Mouse (Mus musculus) embryonic facial prominence, embryonic 10.5 days (tissue): ENCODE results near the gene Gm42420. TPM values are rescaled to one million over a fixed set of nuclear protein-coding genes. Genes with fewer than 3 reads are reported as not detected.

Experiments
- DNase-seq: peaks from one replicate; pipeline ENCODE4 v3.0.0-alpha.2; 2017; ENCODE audit warnings: low spot score
- H3K27ac ChIP-seq: fragments of 300-500 bp; sonication (generic); replicated peaks from 2 replicates; pipeline ENCODE4 v1.5.1; 2016; ENCODE audit warnings: mild to moderate bottlenecking
- H3K27me3 ChIP-seq: fragments of 300-500 bp; sonication (generic); replicated peaks from 2 replicates; pipeline ENCODE4 v1.6.1; 2016; ENCODE audit warnings: low read depth, mild to moderate bottlenecking; ENCODE audit not compliant: poor library complexity, severe bottlenecking
- H3K36me3 ChIP-seq: fragments of 300-500 bp; sonication (generic); replicated peaks from 2 replicates; pipeline ENCODE4 v1.6.1; 2016; ENCODE audit warnings: mild to moderate bottlenecking, moderate library complexity
- H3K4me1 ChIP-seq: fragments of 300-500 bp; sonication (generic); 2 replicates; pipeline ENCODE4 v1.6.1; 2016
- H3K4me3 ChIP-seq: fragments of 300-500 bp; sonication (generic); 2 replicates; pipeline ENCODE4 v1.5.1; 2016; ENCODE audit warnings: mild to moderate bottlenecking, moderate library complexity
- H3K9me3 ChIP-seq: fragments of 300-500 bp; sonication (generic); 2 replicates; pipeline ENCODE4 v1.6.1; 2016; ENCODE audit warnings: mild to moderate bottlenecking
- WGBS: fragments of 180-500 bp; shearing (Covaris S2); methylation state at CpG from one replicate; pipeline ENCODE4 v1.1.7; 2016; 5-methylcytosine and 5-hydroxymethylcytosine counted together
- polyA plus RNA-seq: library from polyadenylated mRNA; unstranded; fragments of >200 nt; fragmentation: Nextera tagmentation; extraction: Ambion mirVana; gene quantifications from 2 replicates; pipeline ENCODE4 v1.2.1, GENCODE M21; 2016

The Gm42420 gene
- polyA plus RNA-seq, 1 experiment from 2014 or later, result not detected

DNA sequence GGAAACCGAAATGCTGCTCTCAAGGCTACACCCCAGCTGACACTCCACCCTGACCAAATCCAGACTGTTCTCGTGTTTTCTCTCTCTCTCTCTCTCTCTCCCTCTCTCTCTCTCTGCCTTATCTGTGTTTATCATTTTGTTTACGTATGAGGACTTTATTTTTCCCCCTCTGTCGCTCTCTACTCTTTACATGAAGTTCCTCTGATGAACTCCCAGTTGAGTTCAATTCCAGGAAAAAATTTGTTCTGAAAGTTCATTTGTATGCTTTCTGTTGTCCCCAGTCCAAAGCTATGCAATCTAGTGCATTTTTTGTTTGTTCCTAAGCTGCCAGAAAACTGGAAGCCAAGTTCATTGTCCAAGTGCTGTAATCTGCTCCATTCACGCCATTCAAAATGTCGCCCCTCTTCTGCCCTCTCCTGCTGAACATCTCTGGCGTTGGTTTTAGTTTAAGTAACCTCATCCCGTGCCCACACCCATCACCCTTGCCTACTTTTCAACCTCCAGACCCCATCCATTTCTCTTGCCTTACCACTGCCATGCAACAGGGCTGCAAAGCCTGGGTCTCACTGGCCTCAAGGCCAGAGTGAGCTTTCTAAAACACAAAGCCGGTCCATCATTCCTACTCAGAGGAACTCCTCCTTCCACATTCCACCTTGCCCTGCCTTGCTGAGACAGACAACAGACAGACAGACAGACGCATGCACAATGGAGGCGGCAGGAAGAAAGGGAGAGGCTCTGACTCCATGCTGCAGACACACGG, 30.5 kb upstream of the Gm42420 start:
- H3K4me3 ChIP-seq, result peak overlapping the region; percentile 92

DNA sequence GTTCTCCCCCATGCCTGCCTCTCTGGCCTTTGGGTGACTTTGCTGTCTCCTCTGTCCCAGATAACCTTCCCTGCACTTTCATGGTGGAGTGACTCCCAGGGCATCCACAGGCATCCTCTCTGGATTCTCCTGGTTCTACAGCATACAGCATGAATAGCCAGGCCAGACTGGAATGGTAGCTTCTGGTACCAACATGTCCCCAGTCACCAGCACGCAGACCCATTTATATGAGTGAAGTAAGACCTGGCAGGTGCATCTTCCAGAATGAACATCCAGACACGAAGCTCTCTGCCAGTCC, 30.0 kb upstream of the Gm42420 start:
- Histone ChIP-seq H3K4me1 (peaks cover 59% of the 10 kb centered on the region), H3K27ac (peak overlapping the region; percentile 8), H3K27me3 (no peaks in the 10 kb centered on the region), H3K36me3 (peaks cover 39% of the 10 kb centered on the region), H3K9me3 (0 out of 2 replicates have a peak, but pooled peaks cover 2% of the 10 kb centered on the region), H3K4me3 (peak overlapping the region; percentile 92)
- DNase-seq, result no peak
- WGBS, result 86% methylated on average over 2 of the region's 2 CpGs

More for the DNA sequence above, 30.5 kb upstream of the Gm42420 start:
- H3K27ac ChIP-seq, result peak overlapping the region; percentile 8
- 82% methylated on average over 12 of the region's 12 CpGs for WGBS
- H3K27me3 ChIP-seq, result no peaks in the 10 kb centered on the region
- peaks cover 59% of the 10 kb centered on the region for H3K4me1 ChIP-seq
- peaks cover 41% of the 10 kb centered on the region for H3K36me3 ChIP-seq
- DNase-seq, result no peak
- 0 out of 2 replicates have a peak, but pooled peaks cover 2% of the 10 kb centered on the region for H3K9me3 ChIP-seq

DNA sequence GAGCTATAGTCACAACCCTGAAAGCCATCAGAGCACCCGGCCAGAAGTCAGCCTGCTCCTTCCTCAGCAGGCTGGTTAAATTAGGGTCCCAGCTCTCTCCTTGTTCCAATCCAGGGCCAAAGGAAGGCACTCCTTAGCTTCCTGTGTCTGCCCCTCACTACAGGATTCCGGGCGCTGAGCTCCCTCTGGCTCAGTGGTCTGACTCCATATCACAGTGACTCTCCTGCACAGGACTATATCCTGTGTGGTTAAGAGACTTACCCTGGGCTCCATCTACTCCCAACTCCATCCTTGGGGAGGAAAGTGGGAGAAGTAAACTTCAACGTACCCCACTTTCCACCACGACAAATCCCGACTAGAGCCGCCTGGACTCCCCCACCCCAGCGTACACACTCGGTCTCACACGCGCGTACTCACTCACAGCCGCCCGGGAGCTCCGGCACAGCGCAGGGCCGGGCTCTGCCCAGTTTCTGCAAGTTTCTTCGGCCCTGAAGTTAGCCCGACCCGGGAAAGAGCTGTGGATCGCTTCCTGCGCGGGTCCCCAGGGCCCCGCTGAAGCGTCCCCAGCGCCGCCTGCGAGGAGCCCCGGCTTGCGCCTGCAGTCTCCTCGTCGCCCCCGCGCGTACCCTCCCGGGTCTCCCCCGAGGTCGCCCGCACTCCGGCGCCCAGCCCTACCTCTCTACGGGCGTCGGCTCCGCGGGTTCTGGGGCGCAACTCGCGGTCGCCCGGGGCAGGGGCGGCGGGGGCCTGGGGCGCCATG, 28.5 kb upstream of the Gm42420 start:
- Histone ChIP-seq H3K4me1 (peaks cover 55% of the 10 kb centered on the region), H3K27ac (peak overlapping the region; percentile 99), H3K36me3 (peaks cover 24% of the 10 kb centered on the region), H3K27me3 (no peaks in the 10 kb centered on the region), H3K9me3 (no peaks in the 10 kb centered on the region), H3K4me3 (peak overlapping the region; percentile 92)
- peak; percentile 74 for DNase-seq
- under 1% methylated on average over 54 of the region's 54 CpGs for whole genome bisulfite sequencing

DNA sequence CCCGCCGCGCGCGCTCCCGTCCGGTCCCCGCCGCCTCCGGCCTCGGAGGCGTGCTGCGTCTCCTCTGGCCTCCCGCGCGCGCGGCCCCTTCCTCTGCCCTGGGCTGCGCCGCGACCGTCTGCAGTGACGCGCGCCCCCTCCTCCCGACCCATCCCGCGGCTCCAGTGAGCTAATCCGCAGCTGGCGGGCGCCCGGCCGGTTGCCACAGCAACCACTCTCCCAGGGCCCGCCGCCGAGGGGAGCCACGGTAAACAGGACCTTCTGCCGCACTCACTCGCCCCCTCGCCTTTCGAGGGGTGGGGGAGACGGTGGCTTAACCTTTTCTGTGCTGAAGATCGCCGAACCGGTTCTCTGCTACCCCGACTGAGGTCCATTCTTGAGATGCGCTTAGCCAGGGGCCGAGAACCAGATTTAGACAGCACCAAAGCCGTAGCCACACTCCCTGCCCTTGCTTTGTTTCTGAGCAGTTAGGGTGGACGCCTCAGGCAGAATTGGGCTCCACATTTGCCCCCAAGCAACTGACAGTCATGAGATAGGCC, 27.8 kb upstream of the Gm42420 start, which contains the start of gene Dennd2a:
Gene Dennd2a, minus strand, starts transcription at position 145 of the 539 bp plus-strand sequence.
- H3K9me3 ChIP-seq, result no peaks in the 10 kb centered on the region
- peak; percentile 97 for DNase-seq
- H3K4me3 ChIP-seq, result peak within 1 kb of the TSS; percentile 92
- peaks cover 50% of the 10 kb centered on the region for H3K4me1 ChIP-seq
- peak within 1 kb of the TSS; percentile 99 for H3K27ac ChIP-seq
- no peaks in the 10 kb centered on the region for H3K27me3 ChIP-seq
- H3K36me3 ChIP-seq, result peaks cover 19% of the 10 kb centered on the region
- WGBS, result under 1% methylated on average over 50 of the region's 50 CpGs

DNA sequence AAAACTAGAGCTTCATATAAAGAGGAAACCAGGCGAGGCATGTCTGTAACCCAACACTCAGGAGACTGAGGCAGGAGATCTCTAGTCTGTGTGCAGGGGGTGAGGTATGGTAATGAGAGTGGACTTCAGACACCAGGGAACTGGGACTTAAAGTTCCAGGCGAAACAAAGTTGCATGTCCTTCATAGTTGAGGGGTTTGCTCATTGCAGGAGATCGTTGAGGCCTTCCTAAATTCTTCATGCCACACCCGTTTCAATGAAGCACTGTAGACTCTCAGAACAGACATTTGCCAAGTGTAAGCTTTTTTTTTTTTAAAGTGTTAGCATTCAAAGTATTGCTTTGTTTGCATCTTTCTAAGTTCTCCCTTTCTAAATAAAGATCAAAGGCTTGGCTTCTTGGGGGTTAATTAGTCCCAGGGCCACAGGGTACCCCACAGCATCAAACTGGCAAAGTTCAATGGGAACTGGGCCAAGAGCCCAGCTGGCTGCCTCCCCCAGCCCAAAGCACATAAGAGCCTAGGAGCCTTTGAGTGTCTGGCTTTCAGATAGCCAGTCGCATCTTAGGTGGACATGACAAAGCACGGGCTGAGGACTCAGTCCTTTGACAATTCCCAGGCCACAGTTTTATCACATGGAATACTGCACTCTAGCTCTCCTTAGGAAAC, 26.1 kb upstream of the Gm42420 start:
- 64% methylated on average over 6 of the region's 6 CpGs for WGBS
- DNase-seq, result no peak
- peaks cover 10% of the 10 kb centered on the region; the same call in 1 of the 2 replicates for H3K36me3 ChIP-seq
- H3K27ac ChIP-seq, result 0 out of 2 replicates have a peak overlapping the region, but pooled peaks have one; percentile 54
- no peaks in the 10 kb centered on the region for H3K27me3 ChIP-seq
- peaks cover 47% of the 10 kb centered on the region for H3K4me1 ChIP-seq
- no peaks in the 10 kb centered on the region for H3K9me3 ChIP-seq
- no peak overlapping the region for H3K4me3 ChIP-seq

DNA sequence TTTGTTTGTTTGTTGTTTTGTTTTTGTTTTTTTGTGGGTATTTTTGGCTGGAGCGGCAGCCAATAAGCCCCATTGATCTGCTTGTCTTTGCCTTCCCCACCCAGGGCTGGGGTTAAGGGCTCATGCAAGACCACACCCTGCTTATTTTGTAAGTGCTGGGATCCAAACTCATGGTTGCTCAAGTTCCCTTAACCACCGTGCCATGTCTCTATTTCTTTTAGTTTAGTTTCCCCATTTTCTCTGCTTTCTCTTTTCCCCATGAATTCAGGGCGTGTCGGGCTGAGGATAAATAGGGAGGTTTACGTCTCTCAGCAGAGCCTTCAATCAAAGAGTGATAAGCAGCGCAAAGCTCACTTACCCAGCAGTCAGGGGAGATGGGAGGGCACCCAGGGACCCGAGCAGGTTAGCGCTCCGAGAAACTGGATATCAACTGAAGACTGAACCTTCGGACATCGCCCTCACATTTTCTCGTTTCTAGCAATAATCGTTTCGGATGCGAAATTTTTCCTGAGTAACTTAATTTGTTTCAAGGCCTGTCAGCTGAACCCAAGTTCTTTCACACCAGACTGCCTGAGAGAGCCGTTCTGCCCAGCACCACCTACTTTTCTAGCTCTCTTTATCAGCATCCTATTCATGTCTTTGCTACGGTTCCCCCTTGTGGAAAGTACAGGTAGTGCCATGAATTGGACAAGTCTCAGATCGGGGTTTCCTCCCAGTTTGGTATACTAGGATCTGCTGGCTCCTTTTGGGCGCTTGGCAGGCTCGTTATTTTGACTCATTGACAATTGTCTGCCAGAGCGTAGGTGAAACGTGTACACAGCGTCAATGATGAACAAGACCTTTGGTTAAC, 23.2 kb upstream of the Gm42420 start:
- H3K4me3 ChIP-seq, result peak overlapping the region; percentile 27
- 22% methylated on average over 23 of the region's 23 CpGs for WGBS

DNA sequence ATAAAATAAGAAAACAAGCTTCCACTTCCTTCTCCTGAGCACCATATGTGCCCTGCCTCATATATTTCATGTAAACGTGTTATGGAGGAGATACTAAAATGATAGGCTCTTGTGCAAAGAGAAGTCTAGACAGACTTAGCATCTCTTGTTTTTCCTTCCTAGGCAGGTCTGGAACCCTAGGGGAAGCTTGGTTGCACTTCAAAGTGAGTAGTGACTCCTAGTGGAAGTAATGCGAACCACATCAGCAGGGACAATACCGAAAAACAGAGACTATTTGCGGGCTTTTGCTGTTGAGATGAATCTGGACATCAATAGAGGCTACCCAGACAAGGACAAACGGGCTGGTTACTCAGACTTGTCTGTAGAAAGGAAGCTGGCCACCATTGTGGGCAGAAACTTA, 18.0 kb upstream of the Gm42420 start:
- WGBS, result 18% methylated on average over 5 of the region's 5 CpGs
- no peak overlapping the region for H3K27ac ChIP-seq
- H3K9me3 ChIP-seq, result no peaks in the 10 kb centered on the region
- H3K4me1 ChIP-seq, result no peaks in the 10 kb centered on the region
- DNase-seq, result peak; percentile 47
- H3K4me3 ChIP-seq, result no peak overlapping the region
- H3K27me3 ChIP-seq, result peaks cover 10% of the 10 kb centered on the region; the same call in 1 of the 2 replicates
- H3K36me3 ChIP-seq, result no peaks in the 10 kb centered on the region

More for the DNA sequence above, 23.2 kb upstream of the Gm42420 start:
- DNase-seq, result peak; percentile 74
- no peaks in the 10 kb centered on the region for H3K27me3 ChIP-seq
- H3K36me3 ChIP-seq, result no peaks in the 10 kb centered on the region
- H3K4me1 ChIP-seq, result peaks cover 21% of the 10 kb centered on the region
- H3K9me3 ChIP-seq, result no peaks in the 10 kb centered on the region
- no peak overlapping the region for H3K27ac ChIP-seq

DNA sequence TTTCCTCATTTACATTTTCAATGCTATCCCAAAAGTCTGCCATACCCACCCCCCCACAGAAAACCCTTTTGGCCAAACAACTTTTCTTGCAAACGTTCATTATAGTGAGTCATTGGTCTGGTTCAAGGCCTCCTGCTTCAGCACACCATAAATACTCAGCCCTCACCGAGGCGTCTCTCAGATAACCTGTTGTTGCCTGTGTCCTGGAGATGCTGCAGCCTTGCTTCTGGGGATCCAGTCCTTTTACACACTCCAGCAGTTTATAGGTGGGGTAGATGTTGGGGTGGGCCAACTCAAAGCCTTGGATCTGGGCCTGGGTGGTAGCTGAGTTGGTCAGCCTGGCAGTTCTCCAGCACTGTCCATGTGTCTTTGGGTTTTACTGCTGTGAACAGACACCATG, 15.1 kb upstream of the Gm42420 start:
- Histone ChIP-seq H3K36me3 (no peaks in the 10 kb centered on the region), H3K27me3 (peaks cover 12% of the 10 kb centered on the region; the same call in 1 of the 2 replicates), H3K9me3 (no peaks in the 10 kb centered on the region), H3K4me3 (no peak overlapping the region), H3K27ac (no peak overlapping the region), H3K4me1 (peaks cover 17% of the 10 kb centered on the region)
- DNase-seq, result no peak
- WGBS, result 82% methylated on average over 3 of the region's 3 CpGs

DNA sequence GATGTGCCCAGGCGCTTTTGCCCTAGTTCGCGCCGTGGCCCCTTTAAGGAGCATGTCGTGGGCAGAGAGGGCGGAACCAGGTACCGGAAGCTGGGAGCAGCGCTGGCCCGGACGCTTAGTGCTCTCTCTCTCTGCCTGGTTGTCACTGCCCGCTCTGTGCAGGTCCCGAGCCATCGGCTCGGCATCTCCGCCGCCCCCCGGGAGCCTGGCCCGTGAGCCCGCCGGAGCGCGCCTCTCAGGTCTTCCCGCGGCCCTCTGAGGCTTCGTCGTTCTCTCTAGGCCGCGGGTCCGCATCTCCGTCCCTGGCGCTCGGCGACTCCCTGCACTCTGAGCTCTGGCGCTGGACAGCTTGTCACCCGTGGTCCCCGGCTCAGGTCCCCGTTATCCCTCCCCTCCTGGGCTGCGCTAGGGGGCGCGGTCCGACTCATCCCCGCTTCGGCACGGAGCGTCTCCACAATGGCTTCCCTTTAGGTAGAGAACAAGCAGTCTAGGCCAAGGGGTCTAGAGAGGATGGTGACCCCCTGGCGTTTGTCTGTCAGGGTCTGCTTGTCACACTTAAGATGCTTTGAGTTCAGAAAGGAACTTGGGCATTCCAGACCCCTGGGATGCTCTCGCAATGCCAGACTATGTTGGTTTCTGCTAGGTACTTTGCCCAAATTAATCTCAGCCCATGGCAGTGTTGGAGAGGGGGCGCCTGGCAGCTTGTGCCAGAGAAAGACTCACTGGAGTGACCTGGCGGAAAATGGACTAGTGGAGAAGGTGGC, 11.6 kb upstream of the Gm42420 start, which contains the start of gene Adck2:
Gene Adck2, plus strand, starts transcription at position 83 of the 764 bp plus-strand sequence.
- peaks cover 15% of the 10 kb centered on the region for H3K36me3 ChIP-seq
- H3K27me3 ChIP-seq, result peaks cover 7% of the 10 kb centered on the region; the same call in 1 of the 2 replicates
- DNase-seq, result peak; percentile 88
- no peaks in the 10 kb centered on the region for H3K9me3 ChIP-seq
- H3K4me3 ChIP-seq, result peak within 1 kb of the TSS; percentile 88
- peak within 1 kb of the TSS; percentile 91 for H3K27ac ChIP-seq
- peaks cover 17% of the 10 kb centered on the region for H3K4me1 ChIP-seq
- under 1% methylated on average over 49 of the region's 49 CpGs for WGBS

DNA sequence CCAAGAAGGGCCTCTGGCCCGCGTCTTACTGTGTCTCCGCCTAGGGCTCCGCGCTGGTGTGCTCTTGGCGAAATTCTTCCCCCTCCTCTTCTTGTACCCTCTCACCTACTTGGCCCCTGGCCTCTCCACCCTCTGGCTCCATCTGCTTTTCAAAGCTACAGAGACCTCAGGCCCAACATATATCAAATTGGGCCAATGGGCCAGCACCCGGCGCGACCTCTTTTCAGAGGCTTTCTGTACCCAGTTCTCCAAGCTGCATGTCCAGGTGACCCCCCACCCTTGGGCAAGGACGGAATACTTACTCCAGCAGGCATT, 11.0 kb upstream of the Gm42420 start:
- peak overlapping the region; percentile 91 for H3K27ac ChIP-seq
- peak overlapping the region; percentile 88 for H3K4me3 ChIP-seq
- DNase-seq, result no peak
- H3K4me1 ChIP-seq, result peaks cover 17% of the 10 kb centered on the region
- H3K9me3 ChIP-seq, result no peaks in the 10 kb centered on the region
- peaks cover 7% of the 10 kb centered on the region; the same call in 1 of the 2 replicates for H3K27me3 ChIP-seq
- peaks cover 20% of the 10 kb centered on the region for H3K36me3 ChIP-seq
- 25% methylated on average over 10 of the region's 10 CpGs for WGBS

DNA sequence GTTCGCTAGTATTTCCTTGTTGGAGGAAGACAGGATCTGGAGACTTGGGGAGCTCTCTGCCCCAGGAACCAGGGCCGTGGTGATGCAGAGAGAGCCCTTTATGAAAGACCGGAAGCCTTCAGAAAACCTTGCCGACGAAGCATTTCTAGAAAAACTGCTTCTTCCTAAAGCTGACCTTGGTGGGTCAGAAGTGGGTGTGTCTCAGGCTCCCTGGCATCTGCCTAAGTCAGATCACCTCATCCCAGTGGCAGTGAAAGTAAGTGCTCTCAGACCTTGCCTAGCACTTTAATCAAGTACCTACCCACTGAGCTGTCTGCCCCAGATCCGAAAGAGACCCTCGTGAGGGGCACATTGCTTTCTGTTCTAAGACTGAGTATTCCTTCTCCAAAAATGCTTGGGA, 10.6 kb upstream of the Gm42420 start:
- Histone ChIP-seq H3K9me3 (no peaks in the 10 kb centered on the region), H3K4me1 (peaks cover 17% of the 10 kb centered on the region), H3K27ac (peak overlapping the region; percentile 91), H3K4me3 (peak overlapping the region; percentile 88), H3K36me3 (peaks cover 25% of the 10 kb centered on the region), H3K27me3 (peaks cover 7% of the 10 kb centered on the region; the same call in 1 of the 2 replicates)
- DNase-seq, result no peak
- 69% methylated on average over 7 of the region's 7 CpGs for WGBS
